Mouse (Mus musculus) testis, adult 2 months (tissue): ENCODE measurements around the gene Ifi206.

Experiments used
- CTCF ChIP-seq: fragments of 200-500 bp; IDR thresholded peaks from 2 replicates; pipeline ENCODE4 v1.5.1; 2012; ENCODE audit warnings: low read depth, mild to moderate bottlenecking, inconsistent platforms, low read length, moderate library complexity; ENCODE audit not compliant: control insufficient read depth, insufficient read depth, insufficient replicate concordance
- POLR2A ChIP-seq: fragments of 200-500 bp; IDR thresholded peaks from 2 replicates; pipeline ENCODE4 v1.6.1; 2012; ENCODE audit warnings: low read depth, mild to moderate bottlenecking, inconsistent platforms, low read length, moderate library complexity; ENCODE audit not compliant: control insufficient read depth

DNA sequence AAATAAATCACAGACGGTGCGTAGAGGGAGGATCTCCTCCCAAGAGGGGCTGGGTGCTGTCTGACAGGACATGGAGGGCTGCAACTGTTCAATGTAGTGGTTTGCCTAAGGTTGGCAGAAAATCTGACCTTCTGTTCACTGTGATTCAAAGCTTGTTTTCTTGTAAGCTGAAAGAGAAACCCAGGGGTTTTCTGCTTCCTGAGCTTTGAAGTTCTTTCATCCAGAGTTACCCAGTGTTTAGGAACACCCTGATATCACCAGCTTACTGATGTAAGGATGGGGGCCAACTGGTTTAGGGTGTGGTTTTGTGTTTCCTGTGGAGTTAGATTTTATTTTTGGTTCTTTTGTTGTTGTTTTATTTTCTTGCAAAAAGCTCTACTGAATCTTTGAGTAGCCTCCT lies 58.4 kb downstream of the Ifi206 start:
- TF ChIP-seq CTCF (no peak), POLR2A (no peak)
